Mouse (Mus musculus): Measurements from ENCODE around the gene Bloc1s1. TPM values are rescaled to one million over a fixed set of nuclear protein-coding genes. Genes with fewer than 3 reads are reported as not detected.
A peak's percentile ranks its signal among the peaks of the same experiment; 100 is the strongest.

Bloc1s1 gene
- total RNA-seq, 1 experiment, result 90.0 TPM

DNA sequence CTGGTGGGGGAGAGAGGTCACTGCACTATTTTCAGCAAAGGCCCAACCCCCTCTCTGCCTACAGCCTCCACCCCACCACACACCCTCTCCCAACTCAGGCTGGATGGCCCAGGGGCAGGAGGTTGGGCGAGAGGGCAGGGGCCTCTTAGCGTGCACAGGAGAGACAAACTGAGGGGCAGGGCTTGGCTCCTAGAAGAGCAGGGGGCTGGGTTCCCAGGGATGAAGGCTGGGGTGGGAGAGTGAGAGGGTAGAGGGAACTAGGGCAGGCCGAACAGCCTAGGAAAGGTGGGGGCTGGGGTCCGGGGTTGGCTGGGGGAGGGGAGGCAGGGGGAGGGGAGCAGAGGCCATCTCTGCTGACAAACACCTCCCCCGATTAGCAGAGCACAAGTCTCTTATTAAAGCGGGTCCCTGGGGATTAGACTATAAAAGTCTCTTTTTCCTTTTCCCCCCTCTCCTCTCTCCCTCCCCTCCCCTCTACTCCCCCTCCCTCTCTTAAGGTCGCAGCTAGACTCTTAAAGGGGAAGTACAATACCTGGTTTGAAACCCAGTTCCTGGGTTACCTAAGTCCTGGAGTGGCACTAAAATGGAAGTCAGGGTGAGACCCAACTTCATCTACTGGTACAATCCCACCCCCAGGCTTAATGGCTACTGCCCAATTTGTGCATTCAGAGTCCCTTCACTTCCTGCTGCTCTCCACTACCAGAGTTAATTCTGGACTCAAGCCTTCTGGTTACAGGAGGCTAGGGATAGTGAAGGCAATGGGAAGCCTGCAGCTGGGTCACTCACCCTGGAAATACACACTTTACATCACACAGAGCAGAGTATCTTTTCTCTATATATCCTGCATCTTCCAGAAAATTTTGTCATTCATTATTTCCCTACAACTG is 34.7 kb downstream of the Bloc1s1 start:
- Histone ChIP-seq H3K9me3 (ENCODE audit: control insufficient read depth, insufficient read depth, low read depth, low read length) (no peaks in the 10 kb centered on the region), H3K36me3 (ENCODE audit: control insufficient read depth, insufficient read depth, low read length, poor library complexity, severe bottlenecking) (peaks cover 10% of the 10 kb centered on the region; the same call in 1 of the 2 replicates), H3K4me3 (ENCODE audit: insufficient read depth in 1 of 2, low read depth in 1 of 2, low read length in 2 of 2, poor library complexity in 1 of 2, severe bottlenecking in 1 of 2) (peak overlapping the region in 1 of 2 experiments; percentile 49; a peak in 2 of 4 replicates), H3K27ac (ENCODE audit: insufficient read depth, low read depth, low read length, poor library complexity, severe bottlenecking) (no peak overlapping the region), H3K9ac (ENCODE audit: insufficient read depth, low read depth, low read length, poor library complexity, severe bottlenecking) (no peak overlapping the region), H3K4me1 (ENCODE audit: control insufficient read depth in 2 of 2, insufficient read depth in 2 of 2, low read length in 2 of 2, poor library complexity in 1 of 2) (peaks cover 6 to 25% of the 10 kb centered on the region in 2 experiments; a peak in 2 of 4 replicates)
- no peak for DNase-seq (ENCODE audit: low read depth, low spot score)
- TF ChIP-seq HCFC1 (IDR thresholded peaks at IDR 0.05; ENCODE audit: borderline replicate concordance, insufficient read depth, low read length) (no peak), ZC3H11A (IDR thresholded peaks at IDR 0.05; ENCODE audit: borderline replicate concordance, low read depth, low read length) (no peak)
- in situ Hi-C loops (cut with MboI; ENCODE audit: low sequenced_read_pairs in 2 of 2, unreplicated experiment in 2 of 2), result no loop called here

DNA sequence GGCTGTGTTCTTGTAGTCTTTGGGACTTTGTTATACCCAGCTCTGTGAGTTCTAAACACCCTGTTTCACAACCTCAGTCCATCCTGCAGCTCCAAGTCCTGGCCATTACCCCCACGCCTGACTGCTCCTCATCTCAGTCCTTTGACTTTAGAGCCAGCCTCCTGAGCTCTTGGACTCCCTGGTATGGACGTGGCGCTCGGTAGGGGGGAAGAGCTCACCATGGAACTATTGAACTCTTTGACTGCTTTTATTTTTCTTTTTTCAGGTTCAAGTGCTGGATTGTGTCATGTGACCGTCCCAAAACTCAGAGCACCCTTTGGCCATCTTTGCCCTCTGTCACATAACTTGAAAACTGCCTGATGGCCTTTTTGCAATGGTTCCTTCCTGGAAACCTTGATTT is 41.8 kb downstream of the Bloc1s1 start:
- Histone ChIP-seq H3K36me3 (ENCODE audit: control insufficient read depth, insufficient read depth, low read length, poor library complexity, severe bottlenecking) (peaks cover 10% of the 10 kb centered on the region), H3K27ac (ENCODE audit: insufficient read depth, low read depth, low read length, poor library complexity, severe bottlenecking) (no peak overlapping the region), H3K9ac (ENCODE audit: insufficient read depth, low read depth, low read length, poor library complexity, severe bottlenecking) (no peak overlapping the region), H3K9me3 (ENCODE audit: control insufficient read depth, insufficient read depth, low read depth, low read length) (no peaks in the 10 kb centered on the region), H3K4me3 (ENCODE audit: insufficient read depth in 1 of 2, low read depth in 1 of 2, low read length in 2 of 2, poor library complexity in 1 of 2, severe bottlenecking in 1 of 2) (no peak overlapping the region), H3K4me1 (ENCODE audit: control insufficient read depth in 2 of 2, insufficient read depth in 2 of 2, low read length in 2 of 2, poor library complexity in 1 of 2) (peaks cover 0 to 9% of the 10 kb centered on the region in 2 experiments; a peak in 1 of 4 replicates)
- no peak for DNase-seq (ENCODE audit: low read depth, low spot score)
- TF ChIP-seq ZC3H11A (IDR thresholded peaks at IDR 0.05; ENCODE audit: borderline replicate concordance, low read depth, low read length) (no peak), MAFK (IDR thresholded peaks at IDR 0.05; ENCODE audit: insufficient read depth, low read depth, low read length) (no peak)
- in situ Hi-C loops (cut with MboI; ENCODE audit: low sequenced_read_pairs in 2 of 2, unreplicated experiment in 2 of 2), result no loop called here

DNA sequence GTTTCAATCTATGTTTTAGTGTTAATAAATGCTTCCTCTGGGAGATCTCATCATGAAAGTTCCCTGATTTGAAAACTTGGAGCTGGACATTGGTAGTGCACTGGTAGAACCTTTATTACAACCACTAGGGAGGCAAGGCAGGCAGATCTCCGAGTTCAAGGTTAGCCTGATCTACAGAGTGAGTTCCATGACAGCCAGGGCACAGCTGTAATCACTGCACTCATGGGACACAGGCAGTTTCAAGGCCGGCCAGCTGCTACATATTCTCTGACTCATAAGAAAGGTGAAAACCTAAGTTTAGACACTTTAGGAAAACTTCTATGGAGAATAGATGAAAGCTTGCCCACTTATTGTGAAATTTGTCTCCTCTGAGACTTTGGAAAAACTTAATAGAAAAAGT is 45.0 kb downstream of the Bloc1s1 start:
- Histone ChIP-seq H3K9ac (ENCODE audit: insufficient read depth, low read depth, low read length, poor library complexity, severe bottlenecking) (no peak overlapping the region), H3K4me1 (ENCODE audit: control insufficient read depth in 2 of 2, insufficient read depth in 2 of 2, low read length in 2 of 2, poor library complexity in 1 of 2) (no peaks in the 10 kb centered on the region), H3K27ac (ENCODE audit: insufficient read depth, low read depth, low read length, poor library complexity, severe bottlenecking) (no peak overlapping the region), H3K4me3 (ENCODE audit: insufficient read depth in 1 of 2, low read depth in 1 of 2, low read length in 2 of 2, poor library complexity in 1 of 2, severe bottlenecking in 1 of 2) (no peak overlapping the region), H3K36me3 (ENCODE audit: control insufficient read depth, insufficient read depth, low read length, poor library complexity, severe bottlenecking) (peaks cover 9% of the 10 kb centered on the region), H3K9me3 (ENCODE audit: control insufficient read depth, insufficient read depth, low read depth, low read length) (no peaks in the 10 kb centered on the region)
- no peak for DNase-seq (ENCODE audit: low read depth, low spot score)
- in situ Hi-C loops (cut with MboI; ENCODE audit: low sequenced_read_pairs in 2 of 2, unreplicated experiment in 2 of 2), result no loop called here
- TF ChIP-seq MAFK (IDR thresholded peaks at IDR 0.05; ENCODE audit: insufficient read depth, low read depth, low read length) (no peak), CHD2 (IDR thresholded peaks at IDR 0.05; ENCODE audit: low read depth, low read length) (no peak), HCFC1 (IDR thresholded peaks at IDR 0.05; ENCODE audit: borderline replicate concordance, insufficient read depth, low read length) (no peak), ZC3H11A (IDR thresholded peaks at IDR 0.05; ENCODE audit: borderline replicate concordance, low read depth, low read length) (no peak), ZNF384 (IDR thresholded peaks at IDR 0.05; ENCODE audit: low read depth, low read length) (no peak)

DNA sequence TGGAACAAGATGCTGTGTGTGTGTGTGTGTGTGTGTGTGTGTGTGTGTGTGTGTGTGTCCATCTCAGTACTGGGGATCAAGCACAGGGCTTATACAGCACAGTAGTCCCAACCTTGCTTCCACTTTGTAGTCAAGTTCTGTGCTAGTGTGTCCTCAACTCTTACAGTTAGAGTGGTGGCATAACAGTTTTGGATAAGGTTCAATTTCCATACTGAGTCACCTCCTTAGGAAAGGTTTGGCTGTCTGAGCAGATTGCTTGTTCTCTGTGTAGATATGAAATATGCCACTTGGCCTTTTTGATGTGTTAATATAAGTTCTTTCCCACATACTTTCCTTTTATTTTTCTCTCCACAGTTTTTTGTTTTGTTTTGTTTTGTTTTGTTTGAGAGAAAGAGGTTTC is 45.5 kb downstream of the Bloc1s1 start:
- TF ChIP-seq MAFK (IDR thresholded peaks at IDR 0.05; ENCODE audit: insufficient read depth, low read depth, low read length) (no peak), HCFC1 (IDR thresholded peaks at IDR 0.05; ENCODE audit: borderline replicate concordance, insufficient read depth, low read length) (no peak), ZNF384 (IDR thresholded peaks at IDR 0.05; ENCODE audit: low read depth, low read length) (no peak), CHD2 (IDR thresholded peaks at IDR 0.05; ENCODE audit: low read depth, low read length) (no peak), ZC3H11A (IDR thresholded peaks at IDR 0.05; ENCODE audit: borderline replicate concordance, low read depth, low read length) (no peak)

More for the DNA sequence above, 45.5 kb downstream of the Bloc1s1 start:
- peaks cover 12% of the 10 kb centered on the region for H3K36me3 ChIP-seq (ENCODE audit: control insufficient read depth, insufficient read depth, low read length, poor library complexity, severe bottlenecking)
- in situ Hi-C loops (cut with MboI; ENCODE audit: low sequenced_read_pairs in 2 of 2, unreplicated experiment in 2 of 2), result no loop called here
- DNase-seq (ENCODE audit: low read depth, low spot score), result no peak
- H3K4me3 ChIP-seq (ENCODE audit: insufficient read depth in 1 of 2, low read depth in 1 of 2, low read length in 2 of 2, poor library complexity in 1 of 2, severe bottlenecking in 1 of 2), result no peak overlapping the region
- H3K27ac ChIP-seq (ENCODE audit: insufficient read depth, low read depth, low read length, poor library complexity, severe bottlenecking), result no peak overlapping the region
- no peaks in the 10 kb centered on the region for H3K9me3 ChIP-seq (ENCODE audit: control insufficient read depth, insufficient read depth, low read depth, low read length)
- H3K9ac ChIP-seq (ENCODE audit: insufficient read depth, low read depth, low read length, poor library complexity, severe bottlenecking), result no peak overlapping the region
- no peaks in the 10 kb centered on the region for H3K4me1 ChIP-seq (ENCODE audit: control insufficient read depth in 2 of 2, insufficient read depth in 2 of 2, low read length in 2 of 2, poor library complexity in 1 of 2)

Data from ES-E14 (cell line).